Mouse (Mus musculus) brain, adult 10 weeks (tissue): ENCODE data around the gene Pacs1. TPM values are rescaled to one million over a fixed set of nuclear protein-coding genes. Genes with fewer than 3 reads are reported as not detected.

Source experiments
- polyA plus RNA-seq: library from polyadenylated mRNA; stranded (reverse); fragments of 350-450 nt; fragmentation: Illumina TruSeq; extraction: RNeasy Lipid Tissue Mini Kit (QIAGEN cat#74804); gene quantifications from one replicate; pipeline ENCODE4 v1.2.3, GENCODE M21; 2015; ENCODE audit warnings: low read depth, low replicate concordance

Pacs1 gene
- 37.4 TPM for polyA plus RNA-seq

DNA sequence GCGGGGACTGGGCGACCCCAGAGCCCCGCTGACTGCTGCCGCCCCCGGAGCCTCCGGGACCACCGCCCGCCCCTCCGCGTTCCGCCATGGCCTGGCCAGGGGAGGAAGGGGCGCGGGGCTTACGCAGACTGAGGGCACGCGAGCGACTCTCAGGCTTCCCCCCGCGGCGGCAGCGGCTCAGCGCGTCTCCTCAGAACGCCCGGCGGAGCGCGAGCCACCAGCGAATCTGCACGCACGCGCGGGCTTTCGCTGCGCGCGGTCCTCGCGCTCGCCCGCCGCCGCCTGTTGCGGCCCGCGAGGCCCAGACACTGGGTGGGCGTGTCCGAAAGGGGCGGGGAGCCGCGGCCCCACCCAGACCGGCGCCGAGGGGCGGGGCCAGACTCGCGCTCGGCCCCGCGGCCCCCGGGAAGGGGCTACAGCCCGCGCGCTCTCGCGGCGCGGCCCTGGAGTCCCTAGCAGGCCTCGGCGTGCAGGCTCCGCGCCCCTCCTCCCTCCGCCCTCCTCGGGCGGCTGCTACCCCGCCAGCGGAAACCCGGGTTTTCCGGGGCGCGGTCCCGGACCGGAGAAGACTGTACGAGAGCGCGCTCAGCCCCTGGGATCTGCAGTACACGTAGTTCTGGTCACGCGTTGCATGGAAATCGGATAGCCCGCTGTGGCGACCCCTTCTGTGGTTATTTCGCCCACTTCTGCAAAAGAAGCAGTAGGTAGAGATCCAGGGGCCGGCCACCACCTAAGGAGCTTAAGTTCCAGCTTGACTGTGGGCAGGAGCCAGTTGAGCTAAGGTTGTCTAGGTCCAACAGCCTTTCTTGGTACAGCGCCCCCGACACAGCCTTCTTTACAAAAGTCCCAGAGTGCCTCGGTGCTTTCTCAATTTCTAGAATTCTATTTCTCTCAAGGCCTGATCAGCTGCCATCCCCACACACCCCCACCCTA is at the start of gene Pacs1:
TSS of gene Pacs1 (minus strand) at position 319 of the 933 bp plus-strand sequence.

DNA sequence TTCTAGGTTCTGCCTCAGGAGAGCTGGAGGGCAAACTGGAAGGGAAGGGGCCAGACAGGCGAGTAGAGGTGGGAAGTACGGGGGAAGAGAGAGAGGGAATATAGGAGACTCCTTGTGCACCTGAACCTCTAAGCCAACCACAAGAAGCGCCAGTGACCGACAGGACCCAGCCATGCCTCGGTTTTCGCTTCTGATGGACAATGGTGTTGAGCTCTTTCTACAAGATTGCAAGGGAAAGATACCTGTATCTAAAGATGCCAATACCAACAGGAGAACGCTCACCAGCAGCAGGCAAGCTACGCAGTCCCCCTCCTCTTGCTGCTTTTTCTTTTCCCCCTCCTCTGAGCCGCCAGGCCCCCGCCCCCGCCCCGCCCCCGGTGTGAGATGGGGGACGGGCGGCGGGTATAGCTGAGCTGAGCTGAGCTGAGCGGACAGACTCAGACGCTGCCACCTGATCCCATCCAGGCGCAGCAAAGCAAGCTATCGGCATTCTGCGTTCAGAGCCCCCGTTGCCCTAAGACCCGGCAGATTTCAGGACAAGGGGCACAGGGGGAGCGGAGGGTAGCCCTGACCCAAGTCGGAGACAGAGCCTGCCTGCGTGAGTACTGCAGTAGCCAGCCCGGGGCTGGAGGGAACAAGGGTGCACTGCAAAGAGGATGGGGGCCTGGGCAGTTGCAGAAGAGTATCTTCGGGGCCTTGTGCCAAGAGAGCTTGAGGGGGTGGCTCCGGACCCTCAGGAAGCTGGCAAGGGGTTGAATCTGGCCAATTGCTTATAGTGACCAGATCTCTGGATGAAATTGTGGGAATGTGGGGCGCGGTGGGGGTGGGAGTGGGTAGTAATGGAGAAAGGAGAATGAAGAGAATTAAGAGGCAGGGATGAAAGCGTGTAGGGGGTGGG is 25.2 kb upstream of the Pacs1 start, which contains the start of gene Gal3st3:
TSS of gene Gal3st3 (plus strand) at position 429 of the 898 bp plus-strand sequence.

DNA sequence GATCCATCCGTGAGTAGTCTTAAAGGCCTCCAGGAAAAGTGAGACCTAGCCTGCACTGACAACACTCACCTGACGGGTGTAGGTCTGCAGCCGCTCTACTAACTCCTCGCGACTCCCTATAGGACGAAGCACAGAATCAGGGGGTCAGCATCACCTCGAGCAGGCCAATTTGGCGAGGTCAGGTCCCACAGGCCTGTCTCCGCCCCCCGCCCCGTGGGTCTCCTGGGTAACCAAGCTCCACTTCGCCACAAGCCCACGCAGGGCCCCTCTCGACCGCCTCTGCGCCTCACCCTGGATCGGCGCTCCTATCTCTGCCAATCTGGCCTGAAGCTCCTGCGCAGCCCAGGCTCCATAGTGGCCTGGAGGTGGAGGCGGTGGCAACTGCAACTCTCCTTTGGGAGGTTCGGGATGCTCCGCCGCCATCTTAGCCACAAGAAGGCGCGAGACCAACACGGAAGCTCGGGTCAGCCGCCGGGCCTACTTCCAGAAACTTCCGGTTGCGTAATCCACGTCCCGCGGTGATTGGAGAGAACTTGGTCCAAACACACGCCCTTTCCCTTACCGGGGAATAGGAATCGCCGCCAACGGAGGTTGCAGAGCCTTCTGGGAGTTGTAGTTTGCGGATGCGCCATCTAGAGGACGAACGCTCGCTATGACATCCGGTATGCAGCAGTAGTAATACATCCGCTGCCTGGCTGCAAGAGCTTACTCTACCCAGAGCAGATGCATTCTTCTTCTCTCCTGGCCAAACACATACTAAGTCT is 22.2 kb upstream of the Pacs1 start, which contains the start of gene Sf3b2:
TSS of gene Sf3b2 (minus strand) at position 484 of the 764 bp plus-strand sequence.

DNA sequence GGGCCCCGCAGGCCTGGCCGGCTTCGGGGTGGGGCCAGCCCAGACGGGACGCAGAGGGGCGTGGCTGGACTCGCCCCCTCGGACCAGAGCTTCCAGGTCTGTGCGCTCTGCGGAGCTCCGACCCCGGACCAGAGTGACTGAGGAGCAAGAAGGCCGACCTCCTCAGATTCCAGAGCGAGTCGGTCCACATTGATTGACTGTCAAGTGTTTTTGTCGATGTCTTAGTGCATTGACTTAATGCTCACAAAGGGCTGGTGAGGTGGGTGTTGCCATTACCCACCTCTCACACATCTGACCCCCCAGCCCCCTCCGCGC is 154.6 kb downstream of the Pacs1 start, which contains the start of gene Klc2:
TSS of gene Klc2 (minus strand) at position 177 of the 315 bp plus-strand sequence.

DNA sequence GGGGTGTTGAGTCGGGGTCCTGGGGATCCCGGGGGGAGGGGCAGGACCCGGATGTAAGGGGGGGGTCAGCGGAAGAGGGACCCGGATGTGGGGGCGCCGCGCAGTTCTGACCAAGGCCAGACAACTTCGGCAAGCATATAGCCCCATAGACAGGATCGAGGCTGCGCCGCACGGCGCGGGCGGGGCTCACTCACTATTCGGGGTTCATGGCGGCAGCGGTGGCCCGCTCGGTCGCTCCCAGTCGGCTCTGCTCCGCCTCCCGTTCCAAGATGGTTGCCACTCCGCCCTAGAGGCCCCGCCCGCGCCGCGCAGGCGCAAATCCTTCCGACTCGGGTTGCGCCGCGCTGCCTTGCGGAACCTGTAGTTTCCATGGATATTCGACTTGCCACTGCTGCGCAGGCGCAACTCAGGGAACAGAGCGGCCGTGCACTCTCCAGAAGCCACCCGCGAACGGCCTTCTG is 166.2 kb downstream of the Pacs1 start, which contains the start of gene Rab1b:
TSS of gene Rab1b (minus strand) at position 342 of the 461 bp plus-strand sequence.

DNA sequence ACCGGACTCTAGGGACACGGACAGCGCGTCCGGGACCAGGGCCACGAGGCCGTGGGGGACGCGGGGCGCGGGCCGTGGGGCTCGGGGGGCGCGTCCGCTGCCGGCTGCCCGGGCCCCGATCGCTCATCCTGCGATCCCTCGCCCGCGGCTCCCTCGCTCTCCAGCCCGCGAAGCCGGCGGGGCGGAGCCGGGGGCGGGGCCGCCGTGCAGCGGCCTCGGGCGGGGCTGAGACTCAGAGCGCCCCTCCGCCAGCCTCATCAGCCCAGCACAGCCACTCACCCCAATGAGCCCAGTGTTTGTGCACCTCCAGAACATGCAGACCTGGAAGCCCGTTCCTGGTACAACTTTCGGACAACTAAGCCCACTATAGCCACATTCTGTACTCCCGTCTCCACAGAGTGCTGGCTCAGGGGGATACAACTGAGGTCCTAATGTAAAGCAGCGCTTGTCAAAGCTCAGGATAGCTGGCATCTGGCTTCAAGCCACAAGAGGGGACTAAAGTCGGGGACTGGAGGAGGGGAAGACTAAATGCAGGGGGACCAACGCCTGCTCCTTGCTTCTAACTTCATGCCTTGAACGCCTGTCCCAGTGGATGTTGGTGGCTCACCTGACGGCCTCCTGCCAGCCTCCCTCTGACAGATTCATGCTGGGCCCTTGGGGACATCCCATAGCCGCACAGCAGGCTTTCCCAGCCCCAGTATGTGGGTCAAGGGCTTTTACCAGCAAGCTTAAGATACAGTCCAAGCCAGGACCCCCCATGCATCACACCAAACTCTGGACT is 174.4 kb downstream of the Pacs1 start, which contains the start of gene Cnih2:
TSS of gene Cnih2 (minus strand) at position 159 of the 781 bp plus-strand sequence.

DNA sequence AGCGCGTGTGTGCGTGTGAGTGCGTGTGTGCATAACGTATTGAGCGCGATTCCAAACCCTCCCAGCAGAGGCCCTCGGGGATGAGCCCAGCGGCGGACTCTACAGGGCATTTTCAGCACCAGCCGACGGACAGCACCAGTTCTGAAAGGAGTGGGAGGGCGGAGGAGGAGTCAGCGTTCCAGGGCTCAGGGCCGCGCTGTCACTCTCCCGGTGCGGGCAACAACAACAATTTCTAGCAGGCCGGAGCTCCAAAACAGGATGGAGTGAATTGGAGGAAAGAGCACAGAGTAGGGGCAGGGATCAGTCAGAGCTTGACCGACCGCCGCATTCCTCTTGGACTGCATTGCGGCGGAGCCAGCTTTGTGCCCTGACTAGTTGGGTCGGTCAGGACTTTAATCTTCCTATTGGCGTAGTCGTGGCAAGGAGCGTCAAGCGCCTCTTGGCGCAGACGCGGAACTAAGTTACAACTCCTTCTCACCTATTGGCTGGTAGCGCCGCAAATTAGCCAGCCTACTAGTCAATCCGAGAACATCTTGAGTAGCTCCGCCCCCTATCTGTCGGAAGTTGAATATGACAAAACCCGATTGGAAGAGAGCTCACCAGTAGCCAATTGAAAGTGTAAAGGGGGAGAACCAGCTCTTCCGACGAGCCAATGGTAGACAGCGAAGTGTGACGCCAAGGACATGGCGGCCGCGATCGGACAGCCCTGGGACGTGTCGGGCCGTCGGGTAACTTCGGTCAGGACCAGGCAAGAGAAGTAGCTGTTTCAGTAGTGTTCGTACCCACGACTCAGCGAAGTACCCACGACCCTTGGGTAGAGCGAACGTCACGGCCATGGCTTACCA is 184.8 kb downstream of the Pacs1 start, which contains the start of gene Yif1a:
TSS of gene Yif1a (plus strand) at position 655 of the 845 bp plus-strand sequence.

DNA sequence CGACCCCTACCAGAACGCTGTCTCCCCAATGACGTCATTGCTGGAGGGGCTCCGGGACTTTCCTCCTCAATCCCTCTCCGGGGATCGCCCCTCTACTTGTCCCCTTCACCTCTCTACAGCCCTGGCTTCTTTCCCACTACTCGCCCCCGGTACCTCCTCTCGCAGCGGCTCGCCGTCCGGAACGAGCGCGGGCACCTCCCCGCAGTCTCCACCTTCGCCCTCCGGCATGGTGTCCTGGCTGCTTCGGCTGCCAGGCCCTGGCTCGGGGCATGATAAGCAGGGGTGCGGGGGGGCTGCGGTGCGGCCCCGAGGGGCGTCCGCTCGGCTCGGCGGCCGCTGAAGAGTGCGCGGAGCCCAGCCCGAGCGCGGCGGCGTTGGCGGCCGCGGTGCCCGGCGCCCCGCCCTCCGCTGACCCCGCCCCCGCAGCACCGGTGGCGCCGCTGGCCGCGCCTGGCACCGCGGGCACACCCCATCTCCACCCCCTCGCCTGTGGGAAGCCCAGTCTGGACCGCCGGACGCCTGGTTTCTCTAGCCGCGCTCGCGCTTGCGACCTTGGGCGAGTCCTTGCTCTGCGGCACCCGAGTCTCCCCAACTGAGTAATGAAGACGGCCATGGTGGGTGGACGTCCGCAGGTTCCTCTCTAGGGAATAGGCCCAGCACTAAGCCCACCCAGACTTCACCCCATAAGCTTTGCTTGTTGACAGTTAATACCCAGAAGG is 187.6 kb downstream of the Pacs1 start, which contains the start of gene Tmem151a:
TSS of gene Tmem151a (minus strand) at position 387 of the 719 bp plus-strand sequence.

Other genes starting within 250 kb of the Pacs1 start
- gene Slc29a2, start 249.3 kb downstream of the Pacs1 start, polyA plus RNA-seq, result 14.1 TPM
- gene B4gat1, start 234.3 kb downstream of the Pacs1 start, polyA plus RNA-seq, result 133 TPM
- gene AC124502.3, start 234.2 kb downstream of the Pacs1 start, polyA plus RNA-seq, result 3.9 TPM
- 31.7 TPM for gene Brms1, start 231.8 kb downstream of the Pacs1 start, polyA plus RNA-seq
- 38.7 TPM for gene Rin1, start 222.6 kb downstream of the Pacs1 start, polyA plus RNA-seq
- gene Cd248, start 205.0 kb downstream of the Pacs1 start, polyA plus RNA-seq, result 3.2 TPM
- 107 TPM for gene Tmem151a, start 187.6 kb downstream of the Pacs1 start, polyA plus RNA-seq
- 32.8 TPM for gene Yif1a, start 184.6 kb downstream of the Pacs1 start, polyA plus RNA-seq
- 266 TPM for gene Cnih2, start 174.6 kb downstream of the Pacs1 start, polyA plus RNA-seq
- gene Rab1b, start 166.0 kb downstream of the Pacs1 start, polyA plus RNA-seq, result 157 TPM
- 211 TPM for gene Klc2, start 154.6 kb downstream of the Pacs1 start, polyA plus RNA-seq
- 163 TPM for gene Sf3b2, start 22.3 kb upstream of the Pacs1 start, polyA plus RNA-seq
- 29.7 TPM for gene Gal3st3, start 25.2 kb upstream of the Pacs1 start, polyA plus RNA-seq
- gene Catsper1, start 62.6 kb upstream of the Pacs1 start, polyA plus RNA-seq, result not detected
- 38.9 TPM for gene Cst6, start 76.5 kb upstream of the Pacs1 start, polyA plus RNA-seq
- 30.5 TPM for gene Eif1ad, start 93.6 kb upstream of the Pacs1 start, polyA plus RNA-seq
- 117 TPM for gene Banf1, start 94.0 kb upstream of the Pacs1 start, polyA plus RNA-seq
- gene Sart1, start 115.6 kb upstream of the Pacs1 start, polyA plus RNA-seq, result 47.6 TPM
- not detected for gene Tsga10ip, start 129.4 kb upstream of the Pacs1 start, polyA plus RNA-seq
- 429 TPM for gene Drap1, start 151.9 kb upstream of the Pacs1 start, polyA plus RNA-seq
- 80.0 TPM for gene AI837181, start 152.0 kb upstream of the Pacs1 start, polyA plus RNA-seq
- not detected for gene Fosl1, start 174.4 kb upstream of the Pacs1 start, polyA plus RNA-seq
- 23.3 TPM for gene Ccdc85b, start 184.8 kb upstream of the Pacs1 start, polyA plus RNA-seq
- gene Fibp, start 187.5 kb upstream of the Pacs1 start, polyA plus RNA-seq, result 87.6 TPM
- not detected for gene Ctsw, start 195.4 kb upstream of the Pacs1 start, polyA plus RNA-seq
- gene Efemp2, start 200.8 kb upstream of the Pacs1 start, polyA plus RNA-seq, result 15.4 TPM
- 32.4 TPM for gene Mus81, start 215.3 kb upstream of the Pacs1 start, polyA plus RNA-seq
- gene Cfl1, start 217.3 kb upstream of the Pacs1 start, polyA plus RNA-seq, result 1,416 TPM
- 3.0 TPM for gene 1700020D05Rik, start 230.7 kb upstream of the Pacs1 start, polyA plus RNA-seq
- gene Snx32, start 237.4 kb upstream of the Pacs1 start, polyA plus RNA-seq, result 96.1 TPM